Mouse (Mus musculus): ENCODE results near the gene Retnlb.
"Not testable (repeated sequence)": the region's sequence is repeated elsewhere in the genome, so short reads cannot be mapped to it uniquely, and the experiment has no call there.

Retnlb gene

GRCm38 (mm10) chr16:48816695-48817094 lies at the start of gene Retnlb:
Retnlb (plus strand) TSS chr16:48816856.
- DNase-seq = no peak

GRCm38 (mm10) chr16:48769183-48769582 lies 47.5 kb upstream of the Retnlb start:
- DNase-seq = no peak

GRCm38 (mm10) chr16:48771971-48772445 lies 44.6 kb upstream of the Retnlb start, which contains the start of gene Trat1:
Trat1 (minus strand) TSS chr16:48772021.
- DNase-seq = no peak

GRCm38 (mm10) chr16:48777254-48777653 lies 39.4 kb upstream of the Retnlb start:
- DNase-seq = no peak

- DNase-seq = no peak
These were observed 30.4 kb upstream of the Retnlb start for GRCm38 (mm10) chr16:48786258-48786657.

GRCm38 (mm10) chr16:48788704-48789185 lies 27.9 kb upstream of the Retnlb start:
- no peak for DNase-seq

GRCm38 (mm10) chr16:48798285-48798684 lies 18.4 kb upstream of the Retnlb start:
- no peak for DNase-seq

- DNase-seq = no peak
These were observed 17.2 kb upstream of the Retnlb start for GRCm38 (mm10) chr16:48799470-48799869.

- DNase-seq = no peak
These were observed 15.8 kb upstream of the Retnlb start for GRCm38 (mm10) chr16:48800906-48801305.

GRCm38 (mm10) chr16:48805412-48805811 lies 11.2 kb upstream of the Retnlb start:
- DNase-seq = no peak

- DNase-seq = no peak
These were observed 10.1 kb upstream of the Retnlb start for GRCm38 (mm10) chr16:48806521-48806920.

- DNase-seq = no peak
These were observed 7.3 kb upstream of the Retnlb start for GRCm38 (mm10) chr16:48809374-48809773.

- DNase-seq = no peak
These were observed 4.7 kb upstream of the Retnlb start for GRCm38 (mm10) chr16:48811881-48812436.

- no peak for DNase-seq
These were observed 1.9 kb downstream of the Retnlb start for GRCm38 (mm10) chr16:48818524-48818923.

GRCm38 (mm10) chr16:48826474-48826873 lies 9.8 kb downstream of the Retnlb start:
- no peak for DNase-seq

GRCm38 (mm10) chr16:48827625-48828024 lies 11.0 kb downstream of the Retnlb start:
- DNase-seq = no peak

GRCm38 (mm10) chr16:48829060-48829459 lies 12.4 kb downstream of the Retnlb start:
- DNase-seq = no peak

- DNase-seq = no peak
These were observed 15.4 kb downstream of the Retnlb start for GRCm38 (mm10) chr16:48832055-48832454.

GRCm38 (mm10) chr16:48833626-48834025 lies 17.0 kb downstream of the Retnlb start:
- not testable (repeated sequence) for DNase-seq

- DNase-seq = no peak
These were observed 25.6 kb downstream of the Retnlb start, which contains the start of gene Retnla for GRCm38 (mm10) chr16:48842266-48842665. Retnla (plus strand) TSS chr16:48842551.

GRCm38 (mm10) chr16:48843671-48844386 lies 27.2 kb downstream of the Retnlb start:
- DNase-seq = no peak

GRCm38 (mm10) chr16:48865004-48865403 lies 48.3 kb downstream of the Retnlb start:
- not testable (repeated sequence) for DNase-seq

- DNase-seq = no peak
These were observed 51.0 kb downstream of the Retnlb start for GRCm38 (mm10) chr16:48867690-48868089.
